Mouse (Mus musculus): ENCODE measurements at regions not wholly inside any gene's neighbourhood (a gene's known extent, or its start where the extent isn't known, plus 50 kb on each side); places are given as distances from the start of the nearest gene placed in this dataset.

DNA sequence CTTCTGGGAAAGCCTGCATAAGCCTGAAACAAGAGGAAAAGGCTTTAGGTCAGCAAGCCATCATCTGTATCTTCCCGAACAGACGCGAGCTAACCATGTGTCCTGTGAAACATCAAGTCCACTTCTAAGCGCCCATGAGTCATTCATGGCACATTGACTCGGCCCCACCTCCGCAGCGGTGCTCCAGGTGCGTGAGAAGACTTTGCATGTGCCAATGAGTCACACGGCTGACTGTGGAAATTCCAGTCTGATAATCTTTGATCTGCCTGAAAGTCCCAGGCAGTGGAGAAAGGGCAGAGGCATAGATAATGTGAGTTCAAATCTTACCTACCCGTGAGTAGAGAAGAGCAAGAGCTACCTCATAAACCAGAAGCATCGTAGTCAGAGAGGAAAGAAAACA lies 137.8 kb downstream of the Pfkfb3 start:
- no peak overlapping the region for H3K9ac ChIP-seq (replicated peaks; ENCODE audit: low read length)
- ATAC-seq (ENCODE audit: low FRiP score, low TSS enrichment) (no peak), DNase-seq (no peak)
- no peaks in the 10 kb centered on the region for H3K4me1 ChIP-seq (ENCODE audit: control insufficient read depth, insufficient read depth, low read length)
- no peak overlapping the region for H3K4me2 ChIP-seq (ENCODE audit: low read length)
- no peaks in the 10 kb centered on the region for H3K27me3 ChIP-seq (ENCODE audit: control insufficient read depth, insufficient read depth, low read length)
- WGBS, result 88% methylated on average over 11 of the region's 11 CpGs
- H3K4me3 ChIP-seq (replicated peaks; ENCODE audit: low read depth, low read length), result no peak overlapping the region
- no peaks in the 10 kb centered on the region for H3K9me3 ChIP-seq (ENCODE audit: control insufficient read depth, low read length)
- no peaks in the 10 kb centered on the region for H3K36me3 ChIP-seq (ENCODE audit: control insufficient read depth, insufficient read depth, low read length)
- H3K27ac ChIP-seq (replicated peaks; ENCODE audit: low read depth, low read length), result no peak overlapping the region

DNA sequence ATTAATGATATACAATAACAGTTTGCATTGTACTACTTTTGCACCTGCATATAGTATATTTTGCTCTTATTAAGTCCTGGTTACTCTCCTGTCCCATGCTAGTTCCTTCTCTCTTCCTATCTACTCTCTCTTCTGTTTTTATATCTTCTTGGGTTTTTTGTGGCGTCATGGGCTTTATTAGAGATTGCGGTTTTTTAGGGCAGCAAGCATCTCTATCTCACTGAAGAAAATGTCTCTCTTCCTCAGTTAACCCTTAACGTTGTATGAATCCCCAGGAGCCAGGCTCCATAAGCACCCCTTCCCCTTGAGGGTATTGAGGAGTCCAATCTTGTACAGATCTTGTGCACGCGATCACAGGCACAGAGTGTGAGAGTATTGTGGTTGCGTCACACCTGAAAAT lies 141.4 kb downstream of the Pfkfb3 start:
- H3K4me3 ChIP-seq (replicated peaks; ENCODE audit: low read depth, low read length), result no peak overlapping the region
- WGBS, result 95% methylated on average over 6 of the region's 6 CpGs
- no peak overlapping the region for H3K27ac ChIP-seq (replicated peaks; ENCODE audit: low read depth, low read length)
- ATAC-seq (ENCODE audit: low FRiP score, low TSS enrichment) (no peak), DNase-seq (no peak)
- H3K9me3 ChIP-seq (ENCODE audit: control insufficient read depth, low read length), result no peaks in the 10 kb centered on the region
- H3K27me3 ChIP-seq (ENCODE audit: control insufficient read depth, insufficient read depth, low read length), result no peaks in the 10 kb centered on the region
- no peaks in the 10 kb centered on the region for H3K4me1 ChIP-seq (ENCODE audit: control insufficient read depth, insufficient read depth, low read length)
- H3K9ac ChIP-seq (replicated peaks; ENCODE audit: low read length), result no peak overlapping the region
- no peaks in the 10 kb centered on the region for H3K36me3 ChIP-seq (ENCODE audit: control insufficient read depth, insufficient read depth, low read length)
- H3K4me2 ChIP-seq (ENCODE audit: low read length), result no peak overlapping the region

DNA sequence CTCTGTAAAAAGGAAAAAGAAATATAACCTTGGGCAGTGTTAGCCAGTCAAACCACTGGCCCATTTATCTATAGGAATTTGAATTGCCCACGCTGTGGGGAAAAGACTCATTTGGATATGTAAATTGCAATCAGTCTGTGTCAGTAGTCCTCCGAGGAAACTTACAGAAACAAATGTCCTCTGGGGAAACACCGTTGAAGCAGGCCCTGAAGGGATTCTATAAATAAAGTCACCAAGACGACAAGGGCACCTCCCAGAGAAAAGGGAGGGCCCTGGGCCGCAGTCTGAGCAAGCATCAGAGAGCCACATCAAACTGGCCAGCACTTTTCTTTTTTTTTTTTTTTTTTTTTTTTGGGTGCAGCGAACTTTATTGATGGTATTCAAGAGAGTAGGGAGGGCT lies 145.4 kb downstream of the Pfkfb3 start:
- Histone ChIP-seq H3K27me3 (ENCODE audit: control insufficient read depth, insufficient read depth, low read length) (no peaks in the 10 kb centered on the region), H3K4me1 (ENCODE audit: control insufficient read depth, insufficient read depth, low read length) (no peaks in the 10 kb centered on the region), H3K4me3 (replicated peaks; ENCODE audit: low read depth, low read length) (no peak overlapping the region), H3K4me2 (ENCODE audit: low read length) (no peak overlapping the region), H3K9ac (replicated peaks; ENCODE audit: low read length) (no peak overlapping the region), H3K9me3 (ENCODE audit: control insufficient read depth, low read length) (no peaks in the 10 kb centered on the region), H3K27ac (replicated peaks; ENCODE audit: low read depth, low read length) (no peak overlapping the region), H3K36me3 (ENCODE audit: control insufficient read depth, insufficient read depth, low read length) (no peaks in the 10 kb centered on the region)
- WGBS, result 83% methylated on average over 5 of the region's 6 CpGs
- ATAC-seq (ENCODE audit: low FRiP score, low TSS enrichment) (no peak), DNase-seq (no peak)

DNA sequence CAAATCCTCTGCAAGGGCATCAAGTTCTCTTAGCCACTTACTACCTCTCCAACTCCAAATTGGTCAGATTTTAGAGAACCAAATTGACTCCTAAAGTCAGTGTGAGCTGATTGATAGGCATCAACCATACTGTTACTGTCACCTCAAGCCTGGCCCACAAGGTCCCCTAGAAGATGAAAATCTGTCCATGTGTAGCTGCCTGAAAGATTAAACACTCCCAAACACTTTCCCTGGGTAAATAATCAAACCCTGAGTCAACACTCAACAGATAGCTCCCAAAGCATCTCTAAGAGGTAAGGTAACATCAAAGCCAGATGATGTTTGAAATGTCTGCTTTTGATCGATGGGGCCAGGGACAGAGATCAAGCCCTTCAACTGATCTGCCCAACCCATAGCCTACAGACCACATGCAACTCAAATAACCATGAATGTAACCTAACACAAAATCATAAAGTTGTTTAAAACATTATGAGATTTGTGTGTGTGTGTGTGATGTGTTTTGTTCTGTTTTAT lies 147.7 kb downstream of the Pfkfb3 start:
- H3K9ac ChIP-seq (replicated peaks; ENCODE audit: low read length), result no peak overlapping the region
- no peak overlapping the region for H3K4me2 ChIP-seq (ENCODE audit: low read length)
- H3K4me1 ChIP-seq (ENCODE audit: control insufficient read depth, insufficient read depth, low read length), result no peaks in the 10 kb centered on the region
- H3K27ac ChIP-seq (replicated peaks; ENCODE audit: low read depth, low read length), result no peak overlapping the region
- no peaks in the 10 kb centered on the region for H3K27me3 ChIP-seq (ENCODE audit: control insufficient read depth, insufficient read depth, low read length)
- WGBS, result 90% methylated on average over 1 of the region's 1 CpGs
- H3K9me3 ChIP-seq (ENCODE audit: control insufficient read depth, low read length), result no peaks in the 10 kb centered on the region
- no peak for DNase-seq
- no peaks in the 10 kb centered on the region for H3K36me3 ChIP-seq (ENCODE audit: control insufficient read depth, insufficient read depth, low read length)
- H3K4me3 ChIP-seq (replicated peaks; ENCODE audit: low read depth, low read length), result no peak overlapping the region
- ATAC-seq (ENCODE audit: low FRiP score, low TSS enrichment), result no peak

DNA sequence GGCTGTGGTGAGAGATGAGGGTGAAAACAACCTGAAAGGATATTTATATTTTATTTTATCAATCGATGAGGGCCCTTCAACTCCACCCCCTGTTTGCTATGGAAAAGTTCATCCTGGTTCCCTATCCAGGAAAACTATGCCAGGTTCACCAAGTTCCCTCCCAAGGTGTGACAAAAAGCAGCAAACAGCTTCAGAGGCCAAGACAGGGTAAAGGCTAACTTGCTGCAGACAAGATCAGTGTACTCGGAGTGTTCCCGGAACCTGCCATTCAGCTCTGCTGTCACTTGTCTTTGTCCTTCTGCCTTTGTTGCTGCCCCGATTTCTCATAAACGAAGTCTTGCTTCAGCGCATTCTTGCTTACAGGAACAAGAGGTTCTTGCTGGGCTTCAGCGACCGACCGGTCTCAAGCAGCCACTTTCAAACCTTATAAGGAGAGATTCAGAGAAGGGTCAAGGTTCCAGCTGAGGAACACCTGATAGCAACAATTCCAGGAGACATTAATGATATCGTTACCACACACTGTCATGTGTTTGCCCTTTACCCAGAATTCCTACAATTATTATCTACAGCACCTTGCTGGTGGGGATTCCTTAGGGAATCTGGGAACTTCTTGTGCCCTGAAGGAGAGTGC lies 151.5 kb downstream of the Pfkfb3 start:
- H3K4me3 ChIP-seq (replicated peaks; ENCODE audit: low read depth, low read length), result no peak overlapping the region
- H3K36me3 ChIP-seq (ENCODE audit: control insufficient read depth, insufficient read depth, low read length), result no peaks in the 10 kb centered on the region
- ATAC-seq (ENCODE audit: low FRiP score, low TSS enrichment) (no peak), DNase-seq (no peak)
- no peaks in the 10 kb centered on the region for H3K9me3 ChIP-seq (ENCODE audit: control insufficient read depth, low read length)
- 33% methylated on average over 10 of the region's 10 CpGs for WGBS
- H3K9ac ChIP-seq (replicated peaks; ENCODE audit: low read length), result no peak overlapping the region
- H3K4me2 ChIP-seq (ENCODE audit: low read length), result no peak overlapping the region
- no peaks in the 10 kb centered on the region for H3K4me1 ChIP-seq (ENCODE audit: control insufficient read depth, insufficient read depth, low read length)
- no peaks in the 10 kb centered on the region for H3K27me3 ChIP-seq (ENCODE audit: control insufficient read depth, insufficient read depth, low read length)
- H3K27ac ChIP-seq (replicated peaks; ENCODE audit: low read depth, low read length), result no peak overlapping the region

DNA sequence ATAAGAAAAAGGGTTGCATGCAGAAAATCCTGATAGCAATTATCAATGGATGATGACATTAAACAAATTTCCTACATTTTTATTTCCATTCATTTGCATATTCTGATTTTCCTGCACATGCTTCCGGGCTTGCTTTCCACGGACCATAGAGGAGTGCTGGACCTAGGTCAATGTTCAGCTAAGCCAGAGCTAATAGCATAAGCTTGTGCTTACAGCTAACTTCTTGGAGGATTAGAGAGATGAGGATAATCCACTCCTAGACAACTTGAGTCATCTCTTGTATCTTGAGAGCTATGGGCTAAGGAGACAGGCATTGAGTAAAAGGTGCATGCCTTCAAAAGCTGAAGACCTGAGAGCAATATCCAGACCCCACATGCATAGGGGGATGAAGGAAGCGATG lies 154.5 kb downstream of the Pfkfb3 start:
- H3K36me3 ChIP-seq (ENCODE audit: control insufficient read depth, insufficient read depth, low read length), result no peaks in the 10 kb centered on the region

DNA sequence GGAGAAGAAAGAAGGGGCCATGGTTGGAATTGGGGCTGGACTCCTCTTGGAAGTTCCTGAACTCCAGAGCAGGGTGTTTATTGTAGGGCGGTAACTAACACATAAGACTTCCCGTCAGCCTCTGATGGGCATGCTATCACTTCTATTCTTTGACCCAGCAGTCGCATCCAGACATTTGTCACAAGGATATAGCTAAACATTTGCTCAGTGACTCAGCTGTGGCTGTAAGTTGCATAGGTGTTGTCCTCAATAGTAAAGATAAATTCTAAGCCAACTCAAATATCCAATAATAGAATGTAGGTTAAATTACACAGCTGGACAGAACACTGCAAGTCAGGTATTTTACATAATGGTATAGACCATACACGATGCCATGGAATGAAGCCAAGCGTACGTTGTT lies 154.9 kb downstream of the Pfkfb3 start:
- Histone ChIP-seq H3K4me3 (replicated peaks; ENCODE audit: low read depth, low read length) (no peak overlapping the region), H3K27me3 (ENCODE audit: control insufficient read depth, insufficient read depth, low read length) (no peaks in the 10 kb centered on the region), H3K4me1 (ENCODE audit: control insufficient read depth, insufficient read depth, low read length) (no peaks in the 10 kb centered on the region), H3K9ac (replicated peaks; ENCODE audit: low read length) (no peak overlapping the region), H3K27ac (replicated peaks; ENCODE audit: low read depth, low read length) (no peak overlapping the region), H3K9me3 (ENCODE audit: control insufficient read depth, low read length) (no peaks in the 10 kb centered on the region), H3K36me3 (ENCODE audit: control insufficient read depth, insufficient read depth, low read length) (no peaks in the 10 kb centered on the region), H3K4me2 (ENCODE audit: low read length) (no peak overlapping the region)
- 90% methylated on average over 6 of the region's 6 CpGs for WGBS
- ATAC-seq (ENCODE audit: low FRiP score, low TSS enrichment), result no peak
- DNase-seq, result no peak

More for the DNA sequence above, 154.5 kb downstream of the Pfkfb3 start:
- Histone ChIP-seq H3K9ac (replicated peaks; ENCODE audit: low read length) (no peak overlapping the region), H3K27ac (replicated peaks; ENCODE audit: low read depth, low read length) (no peak overlapping the region), H3K4me3 (replicated peaks; ENCODE audit: low read depth, low read length) (no peak overlapping the region), H3K27me3 (ENCODE audit: control insufficient read depth, insufficient read depth, low read length) (no peaks in the 10 kb centered on the region), H3K4me2 (ENCODE audit: low read length) (no peak overlapping the region), H3K9me3 (ENCODE audit: control insufficient read depth, low read length) (no peaks in the 10 kb centered on the region), H3K4me1 (ENCODE audit: control insufficient read depth, insufficient read depth, low read length) (no peaks in the 10 kb centered on the region)
- ATAC-seq (ENCODE audit: low FRiP score, low TSS enrichment) (no peak), DNase-seq (no peak)
- 84% methylated on average over 3 of the region's 3 CpGs for WGBS

DNA sequence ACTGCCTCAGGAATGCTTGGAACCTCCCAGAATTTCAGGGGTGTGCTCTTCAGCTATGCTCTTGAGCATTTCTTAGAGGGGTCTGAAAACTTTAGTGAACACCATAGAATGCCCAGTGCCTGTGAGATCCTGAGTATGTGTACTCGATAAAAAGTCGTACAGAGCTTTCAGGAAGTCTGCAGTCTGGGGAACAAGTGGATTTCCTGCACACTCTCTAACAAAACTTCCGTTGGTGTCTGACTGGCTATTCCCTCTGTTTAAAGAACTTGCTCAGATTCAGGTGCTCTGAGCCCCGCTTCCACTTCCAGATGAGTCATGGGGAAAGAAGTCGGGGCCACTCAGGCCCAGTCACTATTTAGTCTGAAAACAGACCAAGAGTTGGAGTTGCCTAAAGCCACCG lies 155.5 kb downstream of the Pfkfb3 start:
- no peaks in the 10 kb centered on the region for H3K27me3 ChIP-seq (ENCODE audit: control insufficient read depth, insufficient read depth, low read length)
- H3K27ac ChIP-seq (replicated peaks; ENCODE audit: low read depth, low read length), result no peak overlapping the region
- DNase-seq (no peak), ATAC-seq (ENCODE audit: low FRiP score, low TSS enrichment) (no peak)
- no peaks in the 10 kb centered on the region for H3K36me3 ChIP-seq (ENCODE audit: control insufficient read depth, insufficient read depth, low read length)
- H3K4me2 ChIP-seq (ENCODE audit: low read length), result no peak overlapping the region
- H3K9ac ChIP-seq (replicated peaks; ENCODE audit: low read length), result no peak overlapping the region
- no peaks in the 10 kb centered on the region for H3K4me1 ChIP-seq (ENCODE audit: control insufficient read depth, insufficient read depth, low read length)
- WGBS, result 90% methylated on average over 6 of the region's 6 CpGs
- no peaks in the 10 kb centered on the region for H3K9me3 ChIP-seq (ENCODE audit: control insufficient read depth, low read length)
- H3K4me3 ChIP-seq (replicated peaks; ENCODE audit: low read depth, low read length), result no peak overlapping the region

DNA sequence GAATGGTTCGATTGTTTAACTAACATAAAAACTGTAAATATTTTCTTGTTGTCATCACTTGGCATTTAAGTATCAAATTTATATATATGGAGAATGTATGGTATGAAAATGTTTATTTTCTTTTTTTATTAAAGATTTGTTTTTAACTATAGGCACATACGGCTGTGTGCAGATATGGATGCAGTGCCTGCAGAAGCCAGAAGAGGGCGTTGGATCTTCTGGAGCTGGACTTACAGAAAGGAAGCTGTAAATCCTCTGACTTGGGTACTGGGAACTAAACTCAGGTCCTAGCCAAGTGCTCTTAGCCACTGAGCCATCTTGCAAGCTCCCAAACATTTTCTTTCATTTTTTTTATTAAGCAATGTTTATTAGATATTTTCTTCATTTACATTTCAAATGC lies 157.0 kb downstream of the Pfkfb3 start:
- Histone ChIP-seq H3K9me3 (ENCODE audit: control insufficient read depth, low read length) (no peaks in the 10 kb centered on the region), H3K27ac (replicated peaks; ENCODE audit: low read depth, low read length) (no peak overlapping the region), H3K9ac (replicated peaks; ENCODE audit: low read length) (no peak overlapping the region), H3K4me3 (replicated peaks; ENCODE audit: low read depth, low read length) (no peak overlapping the region), H3K36me3 (ENCODE audit: control insufficient read depth, insufficient read depth, low read length) (no peaks in the 10 kb centered on the region), H3K4me2 (ENCODE audit: low read length) (no peak overlapping the region), H3K4me1 (ENCODE audit: control insufficient read depth, insufficient read depth, low read length) (no peaks in the 10 kb centered on the region), H3K27me3 (ENCODE audit: control insufficient read depth, insufficient read depth, low read length) (no peaks in the 10 kb centered on the region)
- whole genome bisulfite sequencing, result 96% methylated on average over 3 of the region's 3 CpGs
- no peak for ATAC-seq (ENCODE audit: low FRiP score, low TSS enrichment)
- DNase-seq, result no peak
